Mouse (Mus musculus) liver, embryonic 12.5 days (tissue): ENCODE results near the gene Apba1. TPM values are rescaled to one million over a fixed set of nuclear protein-coding genes. Genes with fewer than 3 reads are reported as not detected.
A peak's percentile ranks its signal among the peaks of the same experiment; 100 is the strongest.

Experiments used
- ATAC-seq: fragments of 200-750 bp; cut with Nextera tagmentation; 2 replicates; pipeline ENCODE4 v1.8.0; 2017; ENCODE audit warnings: moderate number of reproducible peaks, mild to moderate bottlenecking, moderate library complexity
- H3K27ac ChIP-seq: fragments of 300-500 bp; sonication (generic); 2 replicates; pipeline ENCODE4 v1.5.1; 2016; ENCODE audit warnings: mild to moderate bottlenecking
- H3K27me3 ChIP-seq: fragments of 300-500 bp; sonication (generic); replicated peaks from 2 replicates; pipeline ENCODE4 v1.6.1; 2016; ENCODE audit warnings: mild to moderate bottlenecking, moderate library complexity
- H3K36me3 ChIP-seq: fragments of 300-500 bp; sonication (generic); 2 replicates; pipeline ENCODE4 v1.6.1; 2016; ENCODE audit warnings: mild to moderate bottlenecking, moderate library complexity
- H3K4me1 ChIP-seq: fragments of 300-500 bp; sonication (generic); 2 replicates; pipeline ENCODE4 v1.6.1; 2016
- H3K4me2 ChIP-seq: fragments of 300-500 bp; sonication (generic); 2 replicates; pipeline ENCODE4 v1.6.1; 2016; ENCODE audit warnings: mild to moderate bottlenecking, moderate library complexity
- H3K4me3 ChIP-seq: fragments of 300-500 bp; sonication (generic); 2 replicates; pipeline ENCODE4 v1.5.1; 2016; ENCODE audit warnings: mild to moderate bottlenecking, moderate library complexity
- H3K9ac ChIP-seq: fragments of 300-500 bp; sonication (generic); 2 replicates; pipeline ENCODE4 v1.6.1; 2016; ENCODE audit warnings: mild to moderate bottlenecking, moderate library complexity
- H3K9me3 ChIP-seq: fragments of 300-500 bp; sonication (generic); replicated peaks from 2 replicates; pipeline ENCODE4 v1.6.1; 2016; ENCODE audit warnings: mild to moderate bottlenecking, moderate library complexity
- WGBS: fragments of 180-500 bp; shearing (Covaris S2); methylation state at CpG from one replicate; pipeline ENCODE4 v1.1.7; 2016; ENCODE audit not compliant: insufficient replicate concordance; 5-methylcytosine and 5-hydroxymethylcytosine counted together
- polyA plus RNA-seq: library from polyadenylated mRNA; unstranded; fragments of >200 nt; fragmentation: Nextera tagmentation; extraction: Ambion mirVana; gene quantifications from 2 replicates; pipeline ENCODE4 v1.2.1, GENCODE M21; 2016

The Apba1 gene
- polyA plus RNA-seq, 1 experiment from 2014 or later = 0.01 TPM

DNA sequence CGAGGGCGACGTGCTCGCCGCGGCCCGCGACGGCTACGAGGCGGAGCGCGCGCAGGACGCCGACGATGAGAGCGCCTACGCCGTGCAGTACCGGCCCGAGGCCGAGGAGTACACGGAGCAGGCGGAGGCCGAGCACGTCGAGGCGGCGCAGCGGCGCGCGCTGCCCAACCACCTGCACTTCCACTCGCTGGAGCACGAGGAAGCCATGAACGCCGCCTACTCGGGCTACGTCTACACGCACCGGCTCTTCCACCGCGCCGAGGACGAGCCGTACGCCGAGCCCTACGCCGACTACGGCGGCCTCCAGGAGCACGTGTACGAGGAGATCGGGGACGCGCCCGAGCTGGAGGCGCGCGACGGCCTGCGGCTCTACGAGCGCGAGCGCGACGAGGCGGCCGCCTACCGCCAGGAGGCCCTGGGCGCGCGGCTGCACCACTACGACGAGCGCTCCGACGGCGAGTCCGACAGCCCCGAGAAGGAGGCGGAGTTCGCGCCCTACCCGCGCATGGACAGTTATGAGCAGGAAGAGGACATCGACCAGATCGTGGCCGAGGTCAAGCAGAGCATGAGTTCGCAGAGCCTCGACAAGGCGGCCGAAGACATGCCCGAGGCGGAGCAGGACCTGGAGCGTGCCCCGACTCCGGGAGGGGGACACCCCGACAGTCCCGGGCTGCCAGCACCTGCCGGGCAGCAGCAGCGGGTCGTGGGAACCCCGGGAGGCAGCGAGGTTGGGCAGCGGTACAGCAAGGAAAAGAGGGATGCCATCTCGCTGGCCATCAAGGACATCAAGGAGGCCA, 134.6 kb downstream of the Apba1 start:
- Histone ChIP-seq H3K4me1 (no peaks in the 10 kb centered on the region), H3K9ac (no peak overlapping the region), H3K27me3 (peaks cover 42% of the 10 kb centered on the region), H3K9me3 (no peaks in the 10 kb centered on the region), H3K4me2 (peak overlapping the region; percentile 55), H3K27ac (no peak overlapping the region), H3K36me3 (no peaks in the 10 kb centered on the region), H3K4me3 (peak overlapping the region; percentile 32)
- WGBS = 20% methylated on average over 102 of the region's 110 CpGs
- no peak for ATAC-seq

DNA sequence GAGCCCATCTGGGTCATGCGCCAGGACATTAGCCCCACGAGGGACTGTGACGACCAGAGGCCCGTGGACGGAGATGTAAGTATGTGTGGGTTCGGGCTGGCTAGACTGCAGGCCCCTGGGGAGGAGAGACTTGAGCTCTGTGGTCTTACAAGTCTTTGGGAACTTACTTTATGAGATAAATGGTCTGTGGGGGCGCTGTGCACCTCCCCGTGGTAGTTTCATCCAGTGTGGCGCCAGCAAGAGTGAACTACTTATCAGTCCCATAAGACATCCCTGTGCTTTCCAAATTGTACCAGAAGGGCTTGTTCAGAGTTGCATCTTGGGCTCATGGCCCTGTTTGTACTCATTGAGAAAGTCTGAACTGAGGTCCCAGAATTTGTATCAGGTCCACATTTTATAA, 135.3 kb downstream of the Apba1 start:
- no peak overlapping the region for H3K27ac ChIP-seq
- ATAC-seq = no peak
- peaks cover 42% of the 10 kb centered on the region for H3K27me3 ChIP-seq
- WGBS = 46% methylated on average over 9 of the region's 9 CpGs
- H3K4me1 ChIP-seq = no peaks in the 10 kb centered on the region
- H3K4me3 ChIP-seq = no peak overlapping the region
- no peak overlapping the region for H3K9ac ChIP-seq
- no peaks in the 10 kb centered on the region for H3K36me3 ChIP-seq
- H3K4me2 ChIP-seq = no peak overlapping the region
- no peaks in the 10 kb centered on the region for H3K9me3 ChIP-seq

DNA sequence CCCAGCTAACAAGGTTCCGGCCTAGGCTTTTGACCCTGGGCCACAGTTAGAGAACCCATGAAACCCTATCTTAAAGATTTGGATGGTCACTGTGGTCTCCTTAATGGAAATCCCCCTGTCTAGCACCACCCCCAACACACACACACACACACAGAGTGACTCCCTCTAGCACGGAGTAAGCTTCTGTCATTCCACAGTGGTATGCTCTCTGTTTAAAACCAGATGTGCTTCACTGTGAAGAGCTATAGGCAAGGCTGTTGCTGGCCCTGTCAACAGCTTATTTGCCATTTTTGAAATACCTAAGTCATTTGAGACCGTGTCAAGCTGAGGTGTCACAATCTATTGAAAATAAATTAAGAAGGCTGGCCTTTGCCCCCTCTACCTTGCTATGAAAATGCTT, 136.1 kb downstream of the Apba1 start:
- H3K27ac ChIP-seq = no peak overlapping the region
- no peaks in the 10 kb centered on the region for H3K4me1 ChIP-seq
- H3K27me3 ChIP-seq = peaks cover 42% of the 10 kb centered on the region
- no peaks in the 10 kb centered on the region for H3K9me3 ChIP-seq
- H3K4me2 ChIP-seq = no peak overlapping the region
- H3K4me3 ChIP-seq = no peak overlapping the region
- 62% methylated on average over 3 of the region's 3 CpGs for WGBS
- no peak overlapping the region for H3K9ac ChIP-seq
- no peak for ATAC-seq
- H3K36me3 ChIP-seq = no peaks in the 10 kb centered on the region

DNA sequence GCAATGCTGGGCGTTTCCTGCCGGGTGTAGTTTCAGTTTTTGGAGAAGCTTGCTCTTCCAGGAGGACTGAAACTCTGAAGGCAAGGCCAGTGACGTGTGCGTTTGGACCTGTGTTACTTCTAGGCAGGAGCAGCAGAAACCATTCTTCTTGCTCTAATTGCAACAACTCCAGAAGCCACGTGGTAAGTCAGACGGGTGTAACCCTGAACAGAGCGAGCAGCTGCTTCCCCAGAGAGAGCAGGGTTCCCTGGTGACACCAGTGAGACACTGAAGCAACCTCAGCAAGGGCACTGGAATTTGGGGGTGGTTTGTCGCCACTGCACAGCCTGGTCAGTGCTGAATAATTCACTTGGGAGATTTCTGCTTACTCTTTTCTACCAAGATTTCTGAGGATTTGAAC, 138.2 kb downstream of the Apba1 start:
- peaks cover 27% of the 10 kb centered on the region for H3K27me3 ChIP-seq
- WGBS = 39% methylated on average over 8 of the region's 8 CpGs
- H3K4me2 ChIP-seq = no peak overlapping the region
- no peak overlapping the region for H3K27ac ChIP-seq
- no peak overlapping the region for H3K9ac ChIP-seq
- H3K9me3 ChIP-seq = no peaks in the 10 kb centered on the region
- H3K4me1 ChIP-seq = no peaks in the 10 kb centered on the region
- no peaks in the 10 kb centered on the region for H3K36me3 ChIP-seq
- H3K4me3 ChIP-seq = no peak overlapping the region
- ATAC-seq = no peak

DNA sequence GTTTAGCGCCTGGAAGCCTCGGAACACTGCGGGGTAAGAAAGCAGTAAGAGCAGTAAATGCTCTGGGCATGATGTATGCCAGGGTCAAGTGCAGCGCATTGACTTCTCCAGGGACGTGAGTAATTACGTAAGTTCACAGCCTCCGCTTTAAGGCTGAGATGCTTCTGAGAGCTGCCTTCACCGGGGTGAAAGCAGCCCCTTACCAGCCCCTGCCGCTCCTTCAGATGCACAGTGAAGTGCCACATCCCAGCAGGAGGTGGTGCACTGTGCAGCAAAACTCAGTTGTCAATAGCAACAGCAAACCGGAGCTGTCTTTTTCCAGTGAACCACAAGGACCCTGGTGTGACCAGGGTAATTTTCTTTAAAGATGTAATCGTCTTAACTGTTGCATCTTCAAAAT, 139.8 kb downstream of the Apba1 start:
- 63% methylated on average over 11 of the region's 11 CpGs for WGBS
- Histone ChIP-seq H3K4me2 (no peak overlapping the region), H3K4me1 (no peaks in the 10 kb centered on the region), H3K27me3 (peaks cover 11% of the 10 kb centered on the region), H3K9me3 (no peaks in the 10 kb centered on the region), H3K9ac (no peak overlapping the region), H3K27ac (no peak overlapping the region), H3K4me3 (no peak overlapping the region), H3K36me3 (no peaks in the 10 kb centered on the region)
- ATAC-seq = no peak

DNA sequence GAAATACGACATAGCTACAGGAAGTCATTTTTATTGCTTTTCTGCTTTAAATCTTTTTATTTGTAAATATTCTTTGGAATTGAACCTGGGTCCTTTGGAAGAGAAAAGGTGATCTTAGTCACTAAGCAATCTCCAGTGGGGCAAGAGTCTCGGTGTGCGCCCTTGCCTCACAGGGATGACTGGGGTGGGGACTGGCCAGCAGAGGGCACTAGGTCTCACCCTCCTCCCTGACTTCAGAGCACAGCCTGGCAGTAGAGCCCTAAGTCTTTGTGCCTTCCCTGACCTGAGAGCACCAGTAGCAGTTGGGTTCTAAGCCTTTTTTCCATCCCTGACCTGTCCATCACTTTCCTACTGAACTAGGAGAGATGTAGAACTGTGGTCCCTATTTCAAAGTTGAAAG, 142.5 kb downstream of the Apba1 start:
- Histone ChIP-seq H3K4me3 (no peak overlapping the region), H3K9ac (no peak overlapping the region), H3K27me3 (no peaks in the 10 kb centered on the region; the same call in 1 of the 2 replicates), H3K36me3 (no peaks in the 10 kb centered on the region), H3K9me3 (no peaks in the 10 kb centered on the region), H3K4me1 (no peaks in the 10 kb centered on the region), H3K27ac (no peak overlapping the region), H3K4me2 (no peak overlapping the region)
- WGBS = 63% methylated on average over 3 of the region's 3 CpGs
- no peak for ATAC-seq

DNA sequence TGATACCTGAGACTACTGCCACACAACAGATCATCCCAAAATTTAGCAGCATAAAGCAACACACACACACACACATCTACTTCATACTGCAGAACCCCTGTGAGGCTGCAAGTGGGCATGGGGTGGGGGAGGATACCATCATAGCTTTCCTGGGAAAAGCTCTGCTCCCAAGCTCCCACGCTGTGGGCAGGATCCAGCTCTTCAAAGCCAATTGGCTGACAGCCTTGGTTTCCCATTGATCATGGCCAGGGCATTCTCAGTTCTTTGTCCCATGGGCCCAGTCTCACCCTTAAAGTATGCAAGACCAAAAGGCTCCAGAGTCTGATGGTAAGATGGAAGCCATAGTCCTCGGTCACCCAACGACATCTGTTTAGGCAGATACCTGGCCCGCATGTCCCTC, 143.1 kb downstream of the Apba1 start:
- Histone ChIP-seq H3K9me3 (no peaks in the 10 kb centered on the region), H3K4me1 (no peaks in the 10 kb centered on the region), H3K4me3 (no peak overlapping the region), H3K36me3 (no peaks in the 10 kb centered on the region), H3K9ac (no peak overlapping the region), H3K27me3 (no peaks in the 10 kb centered on the region; the same call in 1 of the 2 replicates), H3K4me2 (no peak overlapping the region), H3K27ac (no peak overlapping the region)
- ATAC-seq = no peak
- 83% methylated on average over 4 of the region's 4 CpGs for WGBS

DNA sequence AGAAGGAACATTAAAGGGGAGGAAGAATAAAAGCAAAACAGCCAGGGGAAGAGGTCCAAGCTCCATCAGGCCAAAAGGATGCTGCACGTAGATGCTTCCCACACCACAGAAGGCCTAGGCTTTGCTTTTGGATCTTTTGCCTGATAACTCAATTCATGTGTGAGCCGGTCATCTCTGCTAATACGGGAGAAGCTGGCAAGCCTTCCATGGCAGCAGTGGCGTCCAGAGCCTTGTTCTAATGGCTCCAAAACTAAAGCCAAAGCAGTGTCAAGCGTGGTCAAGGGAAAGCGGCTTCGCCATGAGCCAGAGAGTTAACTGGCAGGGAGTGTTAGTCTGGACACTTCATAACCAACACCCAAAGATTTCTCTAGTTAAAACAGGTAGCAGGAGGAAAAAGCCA, 144.4 kb downstream of the Apba1 start:
- H3K4me2 ChIP-seq = no peak overlapping the region
- H3K27ac ChIP-seq = no peak overlapping the region
- peaks cover 3% of the 10 kb centered on the region; the same call in 1 of the 2 replicates for H3K27me3 ChIP-seq
- H3K4me3 ChIP-seq = no peak overlapping the region
- ATAC-seq = no peak
- H3K36me3 ChIP-seq = no peaks in the 10 kb centered on the region
- H3K9ac ChIP-seq = no peak overlapping the region
- H3K9me3 ChIP-seq = no peaks in the 10 kb centered on the region
- no peaks in the 10 kb centered on the region for H3K4me1 ChIP-seq
- 72% methylated on average over 7 of the region's 7 CpGs for whole genome bisulfite sequencing

DNA sequence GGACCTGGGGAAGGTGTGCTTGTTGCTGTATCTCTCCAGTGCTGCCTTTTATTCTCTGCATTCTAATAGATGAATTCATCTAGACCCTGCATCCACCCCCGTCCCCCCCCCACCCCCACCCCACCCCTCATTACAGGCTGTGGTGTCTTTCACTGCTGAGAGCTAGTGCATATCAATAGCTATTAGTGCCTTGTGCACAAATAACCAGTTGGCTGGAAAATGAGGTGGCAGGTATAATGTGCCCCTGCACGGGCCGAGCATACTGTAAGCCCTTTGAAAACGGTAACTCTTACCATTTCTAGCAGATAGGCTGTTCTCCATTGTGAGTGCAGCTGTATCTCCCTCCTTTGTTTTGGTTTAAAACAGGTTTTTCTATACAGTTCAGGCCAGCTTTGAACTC, 146.2 kb downstream of the Apba1 start:
- 76% methylated on average over 4 of the region's 4 CpGs for WGBS
- no peak for ATAC-seq
- H3K4me2 ChIP-seq = no peak overlapping the region

DNA sequence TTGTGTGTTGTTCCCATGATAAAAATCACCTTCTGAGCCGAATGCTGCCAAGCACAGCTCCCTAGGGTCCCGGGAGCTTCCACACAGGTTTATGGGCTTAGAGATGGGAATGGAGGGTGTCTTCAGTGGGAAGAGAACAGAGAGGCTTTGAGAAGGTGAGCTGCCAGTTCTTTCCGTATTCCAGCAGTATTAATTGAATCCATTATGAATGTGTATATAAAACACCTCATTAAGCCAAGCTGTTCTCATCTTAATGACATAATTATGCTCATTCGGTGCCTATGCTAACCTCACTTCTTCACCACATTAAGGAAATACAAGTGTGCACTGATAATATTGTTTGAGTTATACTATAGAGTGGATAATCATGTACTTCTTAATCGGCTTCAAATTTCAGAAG, 147.1 kb downstream of the Apba1 start:
- H3K36me3 ChIP-seq = no peaks in the 10 kb centered on the region
- H3K4me1 ChIP-seq = no peaks in the 10 kb centered on the region
- no peak overlapping the region for H3K4me2 ChIP-seq
- no peak overlapping the region for H3K9ac ChIP-seq
- peaks cover 3% of the 10 kb centered on the region; the same call in 1 of the 2 replicates for H3K27me3 ChIP-seq
- no peaks in the 10 kb centered on the region for H3K9me3 ChIP-seq
- WGBS = 76% methylated on average over 5 of the region's 5 CpGs
- no peak overlapping the region for H3K4me3 ChIP-seq
- H3K27ac ChIP-seq = no peak overlapping the region
- no peak for ATAC-seq

More for the DNA sequence above, 146.2 kb downstream of the Apba1 start:
- Histone ChIP-seq H3K27me3 (peaks cover 3% of the 10 kb centered on the region; the same call in 1 of the 2 replicates), H3K9me3 (no peaks in the 10 kb centered on the region), H3K27ac (no peak overlapping the region), H3K4me1 (no peaks in the 10 kb centered on the region), H3K36me3 (no peaks in the 10 kb centered on the region), H3K9ac (no peak overlapping the region), H3K4me3 (no peak overlapping the region)

DNA sequence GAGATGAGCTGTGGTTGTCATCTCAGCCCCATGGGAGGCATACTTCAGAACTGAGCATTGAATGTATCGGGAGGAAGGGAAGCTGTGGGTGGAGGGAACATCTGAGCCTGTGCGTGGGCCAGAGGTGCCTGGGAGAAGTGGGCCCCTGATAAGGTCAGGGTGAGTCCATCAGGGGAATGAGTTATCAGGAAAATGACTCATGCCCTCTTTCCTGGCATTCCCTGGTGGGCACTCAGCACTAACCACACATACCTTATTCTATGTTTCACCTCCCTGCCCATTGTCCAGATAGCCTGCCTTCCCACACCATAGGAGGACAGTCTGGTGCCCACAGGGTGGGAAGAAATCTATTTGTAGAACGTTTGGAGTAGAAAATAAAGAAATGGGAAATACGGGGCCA, 151.7 kb downstream of the Apba1 start:
- H3K9me3 ChIP-seq = no peaks in the 10 kb centered on the region
- H3K4me3 ChIP-seq = no peak overlapping the region
- H3K9ac ChIP-seq = no peak overlapping the region
- ATAC-seq = no peak
- H3K27me3 ChIP-seq = 0 out of 2 replicates have a peak, but pooled peaks cover 3% of the 10 kb centered on the region
- H3K36me3 ChIP-seq = no peaks in the 10 kb centered on the region
- WGBS = 23% methylated on average over 4 of the region's 4 CpGs
- no peak overlapping the region for H3K4me2 ChIP-seq
- H3K4me1 ChIP-seq = no peaks in the 10 kb centered on the region
- no peak overlapping the region for H3K27ac ChIP-seq

DNA sequence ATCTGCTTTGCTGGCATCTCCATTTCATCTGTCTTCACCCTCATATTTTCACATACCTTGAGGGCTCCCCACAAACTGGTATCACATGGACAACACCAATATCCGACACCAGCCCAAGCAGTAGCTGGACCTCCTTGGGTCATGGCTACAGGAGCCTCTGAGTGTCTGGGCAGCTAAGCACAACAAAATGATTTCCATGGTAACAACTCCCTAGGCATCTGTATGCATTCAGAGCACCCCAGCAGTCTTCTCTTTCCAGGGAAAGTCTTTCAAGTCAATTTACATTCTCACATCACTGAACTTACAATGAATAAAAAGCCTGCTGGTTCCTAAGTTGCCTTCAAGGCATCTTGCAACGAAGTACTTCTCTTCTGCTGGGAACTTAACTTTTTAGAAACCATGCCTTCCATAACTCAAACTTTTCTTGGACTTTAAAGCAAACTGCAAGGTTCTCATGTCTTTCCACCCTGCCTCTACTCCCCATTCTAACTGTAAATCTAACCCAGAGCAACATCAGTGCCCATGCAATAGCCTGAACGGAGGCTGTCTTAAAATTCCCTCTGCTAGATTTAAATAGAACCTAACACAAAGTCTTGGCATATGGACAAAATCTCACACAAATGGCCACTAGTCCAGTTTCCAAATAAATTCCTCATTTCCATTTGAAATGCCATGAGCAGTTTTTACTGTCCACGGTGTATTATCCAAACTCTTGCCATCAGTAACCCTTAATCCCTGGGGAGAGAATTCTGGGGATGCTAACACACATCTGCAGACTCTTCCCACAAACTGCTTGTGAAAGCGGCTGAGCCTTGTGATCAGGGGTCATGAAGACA, 160.9 kb downstream of the Apba1 start:
- no peak overlapping the region for H3K4me3 ChIP-seq
- no peak overlapping the region for H3K9ac ChIP-seq
- 67% methylated on average over 5 of the region's 5 CpGs for WGBS
- H3K36me3 ChIP-seq = no peaks in the 10 kb centered on the region
- ATAC-seq = no peak
- H3K27me3 ChIP-seq = no peaks in the 10 kb centered on the region
- no peaks in the 10 kb centered on the region for H3K4me1 ChIP-seq
- H3K4me2 ChIP-seq = no peak overlapping the region
- H3K27ac ChIP-seq = no peak overlapping the region
- H3K9me3 ChIP-seq = no peaks in the 10 kb centered on the region
